Mouse (Mus musculus) layer of hippocampus, adult 11-12 months (tissue): ENCODE measurements around the gene Gm10643.

Experiments
- DNase-seq: peaks from one replicate; pipeline ENCODE4 v3.0.0; 2022; ENCODE audit warnings: low spot score

Gene Gm10643

DNA sequence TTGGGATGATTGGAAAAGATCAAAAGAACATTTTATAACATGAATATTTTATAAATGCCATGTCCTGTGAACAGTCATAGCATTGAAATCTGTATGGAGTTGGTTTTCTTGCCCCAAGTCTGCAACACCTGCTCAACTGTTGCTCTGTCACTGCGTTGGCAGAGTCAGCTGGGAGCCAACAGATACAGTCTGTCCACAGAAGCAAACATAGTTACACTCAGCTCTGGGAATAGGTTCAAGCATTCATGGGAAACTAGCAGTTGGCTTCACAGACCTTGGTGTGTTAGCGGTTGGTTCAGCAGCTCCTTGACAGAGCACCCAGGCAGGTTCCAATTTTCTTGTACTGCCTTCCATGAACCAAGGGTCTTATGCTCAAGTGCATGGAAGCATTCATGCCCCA is 5.7 kb upstream of the Gm10643 start:
- DNase-seq, result peak; percentile 75

DNA sequence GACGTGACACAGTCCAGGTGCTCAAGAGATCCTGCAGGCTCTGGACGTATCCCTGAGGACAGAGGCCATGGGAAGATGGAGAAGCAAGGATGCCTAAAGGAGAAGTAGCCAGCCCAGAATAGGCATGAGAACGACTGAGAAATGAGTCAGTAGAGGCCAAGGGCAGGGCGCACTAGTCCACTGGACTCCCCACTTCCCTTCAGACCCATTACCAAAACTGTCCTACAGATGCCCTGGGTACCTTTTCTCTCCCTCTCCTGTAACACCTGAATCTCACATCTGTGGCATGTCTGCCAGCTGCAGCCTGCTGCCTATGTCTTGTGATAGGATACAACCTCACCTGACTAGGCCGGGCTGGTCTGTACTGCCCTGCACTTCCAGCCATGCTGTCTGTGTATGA is 5.3 kb upstream of the Gm10643 start:
- no peak for DNase-seq

DNA sequence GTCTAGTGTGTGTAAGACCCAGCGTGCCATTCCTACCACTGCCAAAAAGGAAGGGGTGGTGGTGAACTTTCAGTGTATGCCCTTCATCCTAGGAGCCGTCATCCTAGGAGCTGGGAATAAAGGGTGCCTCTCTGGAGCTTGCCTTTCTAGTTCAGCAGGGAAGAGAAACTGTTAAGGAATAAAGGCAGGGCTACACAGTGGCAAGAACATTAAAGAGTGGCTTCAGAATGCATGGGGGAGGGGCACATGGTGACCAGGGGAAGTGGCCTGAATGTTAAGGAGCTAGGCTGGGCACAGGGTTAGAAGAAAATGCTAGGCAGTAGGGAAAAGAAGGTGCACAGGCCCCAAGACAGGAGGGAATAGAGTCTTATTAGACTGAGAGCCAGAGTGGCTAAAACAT is 4.8 kb upstream of the Gm10643 start:
- DNase-seq, result no peak

DNA sequence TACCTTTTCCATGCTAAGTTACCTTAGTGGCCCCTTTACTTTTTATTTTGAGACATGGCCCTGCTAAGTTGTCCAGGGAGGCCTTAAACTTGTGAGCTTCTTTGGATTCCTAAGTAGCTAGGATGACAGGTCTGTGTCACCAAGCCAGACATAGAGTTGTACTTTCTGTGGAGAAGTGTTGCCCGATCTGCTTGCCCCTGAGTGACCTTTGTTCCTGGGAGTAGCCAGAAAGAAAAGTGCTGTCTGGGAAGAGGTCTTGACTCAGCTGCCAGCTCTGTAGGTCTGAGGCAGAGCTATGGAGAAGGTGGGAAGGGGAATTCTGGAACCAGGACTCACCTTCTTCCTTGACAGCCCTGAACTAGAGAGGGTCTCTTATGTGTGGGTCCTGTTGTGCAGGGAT is 4.2 kb upstream of the Gm10643 start:
- DNase-seq, result no peak

DNA sequence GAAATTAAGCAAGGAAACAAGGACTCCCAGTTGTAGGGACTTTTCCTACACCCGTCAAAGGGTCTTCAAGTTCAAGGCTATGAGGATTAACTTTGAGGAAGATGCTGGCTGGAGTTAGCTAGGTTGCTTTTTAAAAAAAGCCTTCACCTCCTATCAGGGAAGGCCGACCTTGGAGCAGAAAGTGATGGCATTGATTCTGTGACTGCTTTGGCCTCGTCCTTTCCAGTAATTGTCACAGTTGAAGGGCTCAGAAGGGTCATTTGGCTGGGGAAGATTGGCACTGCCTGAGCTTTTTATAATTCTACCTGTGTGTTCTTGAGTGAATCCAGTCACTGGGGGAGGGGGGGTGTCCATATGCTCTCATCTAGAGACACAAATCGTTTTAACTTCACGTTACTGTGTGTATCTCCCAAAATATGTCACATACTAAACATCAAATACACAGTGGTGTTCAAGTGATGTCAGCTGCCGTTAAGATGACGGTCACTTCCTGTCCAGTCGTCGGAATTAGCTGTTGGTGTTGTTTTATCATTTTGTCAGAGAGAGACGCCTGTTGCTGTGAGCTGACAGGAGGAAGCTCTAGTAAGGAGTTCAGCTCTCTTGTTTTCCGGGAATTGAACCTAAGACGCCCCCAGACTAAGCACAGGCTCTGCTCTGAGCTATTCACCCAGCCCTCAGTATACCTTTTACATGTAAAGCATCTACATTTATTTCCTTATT is 3.5 kb upstream of the Gm10643 start:
- no peak for DNase-seq

DNA sequence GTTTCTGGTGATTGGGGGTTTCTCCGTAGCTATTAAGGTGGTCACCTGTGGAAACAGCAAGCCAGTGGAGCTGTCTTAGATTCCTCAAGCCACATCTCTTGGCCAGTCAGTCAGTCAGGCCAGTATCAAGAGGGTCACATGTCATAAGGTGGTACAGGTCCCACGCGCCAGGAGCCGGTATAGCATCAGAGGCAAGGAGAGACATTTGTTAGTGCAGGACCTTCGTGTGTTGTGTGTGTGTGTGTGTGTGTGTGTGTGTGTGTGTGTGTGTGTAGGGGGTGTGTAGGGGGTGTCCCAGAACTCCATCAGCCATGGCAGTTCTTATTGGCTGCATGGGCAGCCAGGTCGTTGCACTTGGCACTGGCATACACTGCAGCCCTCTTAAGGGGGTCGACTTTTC is 3.0 kb upstream of the Gm10643 start:
- DNase-seq, result no peak

DNA sequence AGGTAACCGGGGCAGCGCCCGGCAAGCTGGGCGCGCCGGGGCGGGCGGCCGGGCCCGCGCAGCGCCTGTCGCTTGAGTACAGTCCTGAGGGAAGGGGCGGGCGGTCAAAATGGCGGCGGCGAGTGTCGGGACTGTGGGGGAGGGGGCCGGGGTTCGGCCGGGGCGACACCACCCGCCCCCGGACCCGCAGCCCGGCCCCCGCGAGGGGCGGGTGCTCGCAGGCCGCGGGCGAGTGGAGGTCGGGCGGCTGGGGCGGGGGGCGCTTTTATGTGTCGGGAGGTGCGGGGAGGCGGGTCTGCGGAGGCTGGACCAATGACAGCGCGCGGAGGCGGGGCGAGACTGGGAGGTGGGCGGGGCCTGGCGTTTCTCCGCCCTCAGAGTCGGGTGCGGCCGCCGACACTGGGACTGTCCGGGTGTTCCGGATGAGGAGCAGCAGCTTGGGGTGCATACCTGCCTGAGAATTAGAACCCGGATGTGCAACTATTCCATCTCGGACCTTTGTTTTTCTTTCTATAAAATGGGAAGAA is 2.2 kb upstream of the Gm10643 start:
- peak; percentile 95 for DNase-seq

DNA sequence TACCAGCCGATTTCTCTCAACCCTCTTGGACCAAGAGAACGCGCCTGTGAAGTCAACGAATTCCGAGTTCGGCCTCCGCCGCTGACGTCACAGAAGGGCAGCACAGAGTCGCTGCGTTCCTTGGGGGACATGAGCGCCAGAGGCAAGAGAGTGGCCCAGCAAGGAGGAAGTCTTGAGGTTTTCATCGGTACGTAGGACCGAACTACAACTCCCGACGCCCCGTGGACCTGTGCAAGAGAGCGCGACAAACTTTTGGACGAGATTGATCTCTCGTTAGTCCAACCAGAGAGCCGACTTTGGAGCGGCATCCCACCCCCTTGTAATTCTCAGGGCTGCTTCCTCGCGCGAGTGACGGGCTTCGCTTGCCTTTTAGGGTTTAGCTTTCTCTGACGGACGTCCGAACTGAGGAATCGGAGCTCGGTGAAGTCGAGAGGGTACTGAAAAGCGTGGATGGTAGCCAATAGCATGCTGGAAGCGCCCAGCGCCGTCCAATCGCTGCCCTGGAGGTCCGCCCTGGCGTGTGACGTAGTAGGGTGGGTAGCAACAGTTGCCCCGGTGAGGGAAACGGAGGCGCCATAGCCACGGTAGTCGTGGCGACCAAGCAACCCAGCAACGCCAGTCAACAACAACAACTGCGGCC is 1.5 kb upstream of the Gm10643 start, which contains the start of gene Rfx1:
TSS of gene Rfx1 (plus strand) at position 544 of the 640 bp plus-strand sequence.
- DNase-seq, result peak; percentile 100

DNA sequence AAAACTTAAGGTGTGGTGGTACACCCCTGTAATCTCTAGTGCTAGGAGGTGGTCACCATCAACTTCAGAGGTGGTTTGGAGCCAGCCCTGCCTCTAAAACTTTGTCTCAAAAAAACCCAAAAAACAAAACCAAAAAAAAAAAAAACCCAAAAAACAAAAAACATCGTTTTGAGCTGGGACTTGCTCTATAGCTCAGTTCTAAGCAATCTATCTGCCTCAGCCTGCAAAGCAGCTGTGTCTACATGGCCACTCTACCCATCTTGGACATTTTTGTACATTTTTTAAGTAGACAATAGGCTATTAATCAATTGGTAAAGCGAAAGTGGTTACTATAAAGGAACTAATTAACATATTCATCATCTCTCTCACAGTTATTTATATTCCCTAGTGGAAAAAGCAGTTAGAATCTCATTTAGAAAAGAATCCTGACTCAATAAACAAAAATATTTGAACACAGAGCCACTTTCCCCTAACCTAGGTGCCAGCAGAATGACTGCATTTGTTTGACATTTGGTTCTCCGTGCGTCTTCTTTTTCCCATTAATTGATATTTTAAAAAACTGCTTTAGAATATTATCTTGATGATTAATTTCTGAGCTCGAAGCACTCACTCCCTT is 628 bp upstream of the Gm10643 start:
- no peak for DNase-seq

DNA sequence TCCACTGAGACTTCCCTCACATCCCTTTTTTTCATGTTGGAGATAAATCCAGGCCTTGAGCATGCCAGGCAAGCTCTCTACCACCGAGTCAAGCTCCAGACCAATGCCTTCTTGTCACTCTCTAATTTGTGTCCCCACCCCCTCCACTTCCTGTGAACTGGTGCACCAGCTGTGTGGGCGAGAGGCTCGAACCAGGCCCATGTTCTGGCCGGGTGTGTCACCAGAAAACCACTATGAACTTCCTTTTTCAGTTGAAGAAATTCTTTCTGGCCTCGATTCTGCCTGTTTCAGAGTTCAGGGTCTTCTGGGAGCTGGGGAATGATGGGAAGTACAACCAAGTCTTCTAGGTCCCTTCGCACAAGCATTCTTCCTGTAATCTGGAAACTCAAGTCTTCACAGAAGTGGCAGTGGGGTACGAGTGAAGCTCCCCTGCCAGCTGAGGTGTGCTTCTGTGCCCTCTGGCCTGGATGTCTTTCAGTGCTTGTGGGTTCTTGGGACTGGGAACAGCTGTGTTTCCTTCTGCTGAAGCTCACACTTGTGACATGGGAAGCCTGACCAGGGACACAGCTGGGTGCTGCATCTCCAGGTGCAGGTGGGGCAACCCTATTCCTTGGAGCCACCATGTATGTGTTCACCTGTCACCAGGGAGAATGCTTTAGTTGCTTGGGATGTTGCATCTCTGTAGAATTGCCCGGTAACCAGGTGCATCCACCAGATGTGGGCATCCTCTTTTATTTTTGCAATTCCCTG is 901 bp downstream of the Gm10643 start:
- no peak for DNase-seq

DNA sequence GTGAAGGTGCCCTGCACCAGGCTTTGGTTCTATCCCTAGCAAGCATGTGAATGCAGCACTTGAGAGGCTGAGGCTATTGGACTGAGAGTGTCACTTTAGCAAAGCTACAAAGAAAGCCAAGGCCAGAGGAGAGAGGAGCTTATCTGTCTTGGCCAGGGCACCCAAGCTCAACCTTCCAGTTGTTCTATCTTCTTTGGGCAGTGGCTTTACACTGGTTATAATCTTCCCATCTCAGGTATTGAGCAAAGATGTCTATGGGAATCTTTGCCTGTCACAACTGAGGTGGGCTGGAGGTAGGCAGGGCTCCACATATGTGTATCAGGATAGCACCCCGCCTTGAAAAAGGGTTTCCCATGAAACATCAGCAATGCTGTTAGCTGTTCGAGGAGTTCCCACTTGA is 4.7 kb downstream of the Gm10643 start:
- DNase-seq, result no peak

DNA sequence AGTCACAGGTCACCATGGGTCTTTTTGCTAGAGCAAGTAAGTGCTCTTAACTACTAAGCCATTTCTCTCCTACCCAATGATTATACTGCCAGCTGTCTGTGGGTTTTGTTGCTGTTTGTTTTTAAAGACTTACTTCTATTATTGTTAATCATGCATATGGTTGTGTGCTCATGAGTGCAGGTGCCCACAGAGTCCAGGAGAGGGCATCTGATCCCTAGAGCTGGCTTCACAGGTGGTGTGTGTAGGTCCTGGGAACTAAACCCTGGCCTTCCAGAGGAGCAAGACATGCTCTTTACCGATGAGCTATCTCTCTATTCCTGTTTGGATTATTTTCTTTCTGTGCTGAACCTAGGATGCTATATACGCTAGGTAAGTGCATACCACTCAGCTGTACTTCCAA is 5.7 kb downstream of the Gm10643 start:
- DNase-seq, result no peak

DNA sequence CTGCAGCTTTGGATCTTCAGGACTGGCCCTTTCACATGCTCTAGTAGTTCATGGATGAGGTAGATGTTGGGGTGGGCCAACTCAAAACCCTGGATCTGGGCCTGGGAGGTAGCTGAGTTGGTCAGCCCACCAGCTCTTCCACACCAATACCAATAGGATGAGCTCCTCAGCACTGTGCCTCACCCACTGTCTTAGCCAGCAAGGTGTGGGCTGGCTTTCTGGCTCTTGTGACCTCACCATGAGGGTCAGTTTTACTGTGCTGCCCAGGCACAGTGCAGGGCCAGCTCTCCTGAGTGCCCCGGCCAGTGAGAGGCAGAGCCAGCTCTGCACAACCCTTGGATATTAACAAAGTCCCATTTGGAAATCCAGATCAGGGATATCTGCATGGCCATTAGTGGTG is 7.1 kb downstream of the Gm10643 start:
- no peak for DNase-seq

DNA sequence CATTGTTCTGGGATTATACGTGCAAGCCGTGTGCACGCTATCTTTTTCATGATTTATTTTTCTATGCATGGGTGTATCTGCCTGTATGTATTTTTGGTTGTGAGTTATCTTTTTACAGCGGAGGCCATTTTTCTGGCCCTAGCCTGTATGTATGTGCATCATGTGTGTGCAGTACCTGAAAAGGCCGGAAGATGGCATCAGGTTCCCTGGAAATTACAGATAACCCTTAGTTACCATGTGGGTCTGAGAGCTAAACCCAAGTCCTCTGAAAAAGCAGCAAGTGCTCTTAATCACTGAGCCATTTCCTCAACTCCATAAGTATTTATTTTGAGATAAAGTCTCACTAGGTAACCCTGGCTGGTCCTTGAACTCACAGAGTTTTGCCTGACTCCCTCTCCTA is 11.7 kb downstream of the Gm10643 start:
- no peak for DNase-seq

DNA sequence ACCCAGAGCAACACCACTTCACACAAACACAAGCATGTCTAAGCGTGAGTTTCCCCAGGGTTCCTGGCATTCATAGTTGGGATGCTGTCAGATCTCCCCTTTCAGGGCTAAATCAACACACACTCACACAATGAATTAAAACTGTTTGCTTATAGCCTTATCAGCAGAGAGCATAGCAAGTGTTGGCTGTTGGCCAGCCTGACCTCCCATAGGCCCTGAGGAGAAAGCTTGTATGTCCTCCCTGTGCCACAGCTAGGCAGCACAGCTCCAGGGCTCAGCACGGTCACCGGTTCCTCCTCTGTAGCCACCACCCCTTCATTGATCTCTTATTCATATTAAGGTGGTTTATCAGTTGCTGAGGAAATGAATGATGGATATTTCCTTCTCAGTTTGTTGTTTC is 12.2 kb downstream of the Gm10643 start:
- DNase-seq, result no peak

DNA sequence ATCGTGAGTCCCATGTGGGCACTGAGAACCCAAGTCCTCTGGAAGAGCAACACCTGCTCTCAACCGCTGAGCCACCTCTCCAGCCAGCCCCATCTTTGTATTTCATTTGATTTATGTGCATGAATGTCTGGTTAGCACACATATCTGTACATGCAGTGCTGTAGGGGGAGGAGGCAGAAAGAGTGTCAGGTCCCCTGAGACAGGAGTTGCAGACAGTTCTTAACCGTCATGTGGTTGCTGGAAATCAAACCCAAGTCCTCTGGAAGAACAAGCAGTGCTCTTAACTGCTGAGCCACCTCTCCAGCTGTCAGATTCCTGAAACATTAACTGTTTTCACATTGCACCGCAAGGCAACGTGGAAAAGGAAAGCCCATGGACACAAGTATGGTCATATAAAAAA is 16.8 kb downstream of the Gm10643 start:
- DNase-seq, result no peak

DNA sequence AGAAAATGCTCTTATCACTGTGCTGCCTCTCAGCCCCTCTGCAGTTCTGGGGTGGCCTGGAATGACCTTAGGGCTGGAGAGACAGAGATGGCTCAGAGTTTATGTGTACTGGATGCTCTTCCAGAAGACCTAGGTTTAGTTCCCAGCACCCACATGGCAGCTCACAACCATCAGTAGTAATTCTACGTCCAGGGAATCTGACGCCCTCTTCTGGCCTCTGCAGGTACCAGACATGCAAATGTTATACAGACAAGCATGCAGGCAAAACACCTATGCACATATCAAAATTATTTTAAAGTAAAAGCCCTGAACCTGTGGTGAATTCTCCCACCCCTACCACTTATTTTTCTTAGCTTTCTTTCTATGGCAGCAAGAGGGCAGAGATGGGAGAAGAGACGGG is 18.4 kb downstream of the Gm10643 start:
- DNase-seq, result no peak

DNA sequence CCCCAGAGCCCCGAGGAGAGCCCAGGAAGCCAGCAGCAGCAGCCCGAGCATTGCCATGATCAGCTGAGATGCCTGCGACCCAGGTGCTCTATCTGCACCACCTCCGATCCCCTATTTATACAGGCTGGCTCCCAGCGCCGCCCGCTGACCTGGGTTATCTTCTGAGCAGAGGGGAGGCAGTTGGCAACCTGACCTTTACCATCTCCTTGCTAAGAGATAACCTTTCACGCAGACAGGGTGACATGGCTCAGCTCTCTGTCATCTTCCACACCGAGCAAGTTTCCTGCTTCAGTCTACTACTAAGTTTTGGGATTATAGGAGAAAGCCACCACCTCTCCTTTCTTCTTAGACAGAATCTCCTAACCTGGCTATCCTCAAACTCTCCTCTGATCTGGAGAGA is 20.0 kb downstream of the Gm10643 start, which contains the start of gene Rln3:
TSS of gene Rln3 (minus strand) at position 101 of the 400 bp plus-strand sequence.
- no peak for DNase-seq

DNA sequence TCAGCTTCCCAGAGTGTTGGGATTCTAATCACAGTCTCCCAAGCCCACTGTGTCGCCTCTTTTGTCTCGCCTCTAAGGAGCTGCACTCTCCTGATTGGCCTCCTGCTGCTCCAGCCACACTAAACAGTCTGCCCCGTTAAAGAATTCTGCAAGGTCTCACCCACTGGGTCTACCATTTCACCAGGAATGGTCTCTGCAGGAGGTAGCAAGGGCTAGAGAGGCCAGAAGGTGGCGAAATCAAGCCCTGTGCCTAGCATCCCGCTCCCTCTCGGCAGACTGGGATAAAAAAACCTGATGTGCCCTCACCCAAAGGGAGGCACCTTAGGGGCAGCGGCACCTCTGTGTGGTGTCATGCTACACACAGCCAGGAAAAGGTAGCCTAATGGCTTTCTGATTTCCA is 20.8 kb downstream of the Gm10643 start:
- DNase-seq, result no peak

DNA sequence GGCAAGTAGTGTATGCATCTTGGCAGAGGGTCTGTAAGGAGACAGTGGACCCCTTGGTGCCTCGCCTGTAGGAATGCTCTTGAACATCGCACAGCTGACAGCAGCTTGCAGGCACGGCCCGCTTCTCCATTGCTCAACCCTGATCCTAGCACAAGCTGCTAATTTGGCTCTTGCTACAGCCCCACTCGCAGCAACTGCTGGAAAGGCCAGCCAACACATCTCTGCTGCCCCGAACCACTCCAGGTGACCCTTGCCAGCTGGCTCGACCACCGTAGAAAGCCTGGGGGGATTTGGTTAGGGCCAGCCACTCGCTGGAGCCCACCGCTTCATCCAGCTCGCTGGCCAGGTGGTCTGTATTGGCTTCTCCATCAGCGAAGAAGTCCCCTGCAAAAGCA is 22.0 kb downstream of the Gm10643 start:
- no peak for DNase-seq

DNA sequence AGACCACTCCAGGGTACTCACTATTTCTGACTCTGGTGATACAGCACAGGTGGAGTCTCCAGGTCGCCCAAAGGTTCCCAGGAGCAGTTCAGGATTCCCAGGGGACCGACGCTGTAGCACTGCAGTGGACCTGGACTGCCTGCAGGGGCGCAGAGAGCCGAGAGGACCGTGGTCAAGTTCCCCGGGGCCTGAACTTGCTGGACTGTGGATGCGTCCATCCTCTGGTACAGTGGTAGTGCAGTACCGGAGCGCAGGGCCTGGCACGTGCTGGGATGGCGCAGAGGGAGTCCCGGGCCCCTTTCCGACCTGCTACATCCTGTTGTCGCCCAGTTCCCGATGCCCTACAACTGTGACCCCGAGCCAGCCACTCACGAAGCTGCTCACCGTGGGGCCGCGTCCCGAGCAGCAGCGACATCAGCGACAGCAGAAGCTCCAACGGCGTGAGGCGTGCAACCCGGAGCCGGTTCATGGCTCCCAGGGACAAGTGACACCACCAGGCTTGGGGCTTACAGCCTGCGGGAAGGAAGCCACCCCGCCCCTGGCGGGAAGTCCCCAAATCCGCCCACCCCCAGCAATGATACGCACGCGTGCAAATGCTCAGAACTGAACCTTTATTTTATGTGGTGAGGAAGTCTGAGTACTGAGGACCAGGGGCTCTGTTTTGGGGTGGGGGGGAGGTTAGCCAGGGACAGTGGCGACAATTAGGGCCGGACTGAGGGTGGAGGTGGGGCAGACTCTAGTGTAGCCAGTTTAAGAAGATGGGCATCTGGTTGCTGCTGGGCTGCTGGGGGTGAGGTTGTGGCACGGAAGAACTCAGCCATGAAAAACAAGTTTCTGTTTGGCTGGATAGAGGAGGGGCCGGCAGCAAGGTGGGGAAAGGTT is 22.6 kb downstream of the Gm10643 start, which contains the start of gene Il27ra:
TSS of gene Il27ra (minus strand) at position 524 of the 882 bp plus-strand sequence.
- peak; percentile 40 for DNase-seq
